Mouse (Mus musculus) spleen, adult 2 months (tissue): Measurements from ENCODE around the gene Vav2. TPM values are rescaled to one million over a fixed set of nuclear protein-coding genes. Genes with fewer than 3 reads are reported as not detected.

Experiments
- DNase-seq, 2 experiments: peaks; one replicate each; pipeline versions ENCODE4 v3.0.0 to v3.0.0-alpha.2; 2012 to 2021; ENCODE audit warnings: low spot score in 2 of 2, low read depth in 1 of 2
- H3K27ac ChIP-seq: fragments of 200-500 bp; 2 replicates; pipeline ENCODE4 v1.5.1; 2012; ENCODE audit warnings: low read length, inconsistent platforms; ENCODE audit not compliant: insufficient read depth
- H3K27me3 ChIP-seq: fragments of 200-500 bp; 2 replicates; pipeline ENCODE4 v1.6.1; 2012; ENCODE audit warnings: mild to moderate bottlenecking, moderate library complexity, low read length, inconsistent platforms; ENCODE audit not compliant: control insufficient read depth, insufficient read depth
- H3K36me3 ChIP-seq: fragments of 200-500 bp; 2 replicates; pipeline ENCODE4 v1.6.1; 2012; ENCODE audit warnings: mild to moderate bottlenecking, low read length, inconsistent platforms; ENCODE audit not compliant: control insufficient read depth, insufficient read depth
- H3K4me1 ChIP-seq: fragments of 200-500 bp; 2 replicates; pipeline ENCODE4 v1.6.1; 2011; ENCODE audit warnings: inconsistent platforms; ENCODE audit not compliant: control insufficient read depth, insufficient read depth, insufficient read length
- H3K4me3 ChIP-seq: fragments of 200-500 bp; 2 replicates; pipeline ENCODE4 v1.5.1; 2011; ENCODE audit warnings: mild to moderate bottlenecking, inconsistent platforms; ENCODE audit not compliant: insufficient read depth, insufficient read length; ENCODE audit errors: extremely low read depth
- CTCF ChIP-seq: fragments of 200-500 bp; IDR thresholded peaks from 2 replicates; pipeline ENCODE4 v1.5.1; 2011; ENCODE audit warnings: mild to moderate bottlenecking, inconsistent platforms; ENCODE audit not compliant: insufficient read depth, insufficient read length, insufficient replicate concordance; ENCODE audit errors: extremely low read depth
- POLR2A ChIP-seq: fragments of 200-500 bp; IDR thresholded peaks from 2 replicates; pipeline ENCODE4 v1.6.1; 2011; ENCODE audit warnings: low read depth, low read length, inconsistent platforms
- WGBS: fragments of 180-500 bp; shearing (Covaris S2); methylation state at CpG from one replicate; pipeline ENCODE4 v1.1.7; 2018; 5-methylcytosine and 5-hydroxymethylcytosine counted together
- polyA plus RNA-seq: library from polyadenylated mRNA; depleted of rRNA; stranded (reverse); fragments of >200 nt; gene quantifications from 2 replicates; pipeline ENCODE4 v1.2.3, GENCODE M21; 2012

The Vav2 gene
- polyA plus RNA-seq, 1 experiment, result 53.8 TPM

DNA sequence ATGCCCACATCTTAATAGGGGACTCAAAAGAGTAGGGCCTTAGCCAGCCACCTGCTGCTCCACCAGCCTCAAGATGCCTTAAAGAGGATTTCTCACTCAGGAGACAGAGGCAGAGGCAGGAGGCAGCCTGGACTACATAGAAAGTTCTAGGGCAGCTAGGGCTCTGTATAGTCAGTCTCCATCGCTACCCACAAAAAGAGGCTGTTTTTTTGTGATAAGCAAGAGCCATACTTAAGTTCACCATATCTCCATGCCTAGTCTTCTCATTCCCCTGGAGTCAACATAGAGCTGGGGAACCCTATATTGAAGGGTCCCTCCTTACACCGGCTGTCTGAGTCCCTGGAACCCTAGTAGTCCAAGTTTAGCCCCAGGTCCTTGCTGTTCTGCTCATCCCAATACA, 43.7 kb upstream of the Vav2 start:
- no peaks in the 10 kb centered on the region for H3K27me3 ChIP-seq
- TF ChIP-seq CTCF (no peak), POLR2A (no peak)
- no peak overlapping the region for H3K4me3 ChIP-seq
- H3K27ac ChIP-seq, result no peak overlapping the region; the same call in 1 of the 2 replicates
- DNase-seq, result no peak
- peaks cover 58% of the 10 kb centered on the region; the same call in 1 of the 2 replicates for H3K4me1 ChIP-seq
- 92% methylated on average over 2 of the region's 2 CpGs for WGBS
- H3K36me3 ChIP-seq, result no peaks in the 10 kb centered on the region

DNA sequence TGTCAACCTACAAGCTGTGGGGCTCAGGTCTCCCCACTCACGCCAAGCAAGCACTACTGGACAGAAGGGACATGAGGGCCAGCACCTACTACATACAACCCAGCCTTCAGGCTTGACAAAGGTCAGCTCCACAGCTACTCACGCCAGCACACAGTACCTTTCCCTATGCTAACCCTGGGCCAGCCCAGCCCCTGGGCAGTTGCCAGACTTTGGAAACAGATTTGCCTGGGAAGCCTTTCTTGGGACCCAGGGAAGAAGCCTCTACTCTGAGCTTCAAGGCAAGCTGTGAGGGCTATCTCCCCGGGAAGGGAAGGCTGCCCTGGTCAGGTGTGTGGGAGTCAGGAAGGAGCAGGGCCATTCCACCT, 43.1 kb upstream of the Vav2 start:
- WGBS, result 72% methylated on average over 3 of the region's 3 CpGs
- no peaks in the 10 kb centered on the region for H3K36me3 ChIP-seq
- no peak for DNase-seq
- H3K27me3 ChIP-seq, result no peaks in the 10 kb centered on the region
- TF ChIP-seq CTCF (no peak), POLR2A (no peak)
- H3K27ac ChIP-seq, result peak overlapping the region; percentile 22
- H3K4me3 ChIP-seq, result no peak overlapping the region
- peaks cover 58% of the 10 kb centered on the region; the same call in 1 of the 2 replicates for H3K4me1 ChIP-seq

DNA sequence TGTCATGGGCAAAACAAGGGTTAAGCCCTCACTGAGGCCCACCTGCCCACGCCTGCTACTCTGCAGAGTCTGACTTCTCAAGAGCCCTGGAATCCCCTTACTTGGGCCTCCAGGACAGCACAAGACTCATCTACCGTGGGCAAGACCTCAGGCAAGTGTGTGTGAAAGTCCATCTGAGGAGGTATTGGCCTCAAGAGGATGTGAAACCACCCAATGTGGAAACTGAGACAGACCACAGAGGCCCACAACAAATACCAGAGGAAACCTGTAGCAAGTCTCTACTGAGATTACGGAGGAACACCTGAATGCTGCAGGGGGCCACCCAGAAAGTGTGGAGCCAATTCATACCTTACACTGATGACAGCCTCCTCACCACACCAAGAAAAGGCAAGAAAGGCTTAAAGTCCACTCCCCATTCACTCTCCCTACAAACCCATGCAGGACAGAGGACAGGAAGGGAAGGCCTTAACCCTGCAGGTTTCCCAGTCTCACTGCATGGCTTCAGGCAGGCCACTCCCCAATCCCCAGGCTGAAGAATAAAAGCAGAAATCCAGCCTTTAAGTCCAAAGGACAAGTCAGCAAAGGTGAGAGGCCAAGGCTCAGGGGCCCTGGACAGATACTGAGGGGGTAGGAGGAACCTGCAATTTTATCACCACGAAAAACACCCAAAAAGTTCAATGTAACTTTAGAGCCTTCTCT, 42.6 kb upstream of the Vav2 start:
- no peaks in the 10 kb centered on the region for H3K27me3 ChIP-seq
- WGBS, result 28% methylated on average over 4 of the region's 4 CpGs
- peaks cover 58% of the 10 kb centered on the region; the same call in 1 of the 2 replicates for H3K4me1 ChIP-seq
- peak overlapping the region; percentile 24 for H3K27ac ChIP-seq
- no peak overlapping the region for H3K4me3 ChIP-seq
- TF ChIP-seq CTCF, result no peak
- no peak for TF ChIP-seq POLR2A
- no peaks in the 10 kb centered on the region for H3K36me3 ChIP-seq
- peak in 1 of 2 experiments; percentile 51 for DNase-seq

DNA sequence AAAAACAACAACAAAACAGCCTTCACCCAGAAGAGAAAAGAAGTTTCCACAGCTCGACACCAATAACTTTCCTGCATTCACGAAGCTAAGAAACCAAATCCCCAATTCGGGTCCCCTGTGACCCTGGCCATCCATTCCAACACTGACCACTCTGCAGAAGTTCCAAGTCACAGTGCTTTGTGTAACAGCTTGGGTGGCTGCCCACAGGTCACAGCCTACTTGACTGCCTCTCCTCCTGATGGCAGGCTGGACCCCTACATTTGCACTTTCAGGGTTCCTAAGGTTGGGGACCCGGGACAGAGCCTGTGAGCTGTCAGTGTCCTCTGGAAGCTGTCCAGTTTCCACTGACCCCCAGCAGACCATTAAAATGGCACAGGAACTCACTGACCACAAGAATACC, 36.1 kb upstream of the Vav2 start:
- H3K4me3 ChIP-seq, result no peak overlapping the region
- no peak for DNase-seq
- H3K4me1 ChIP-seq, result peaks cover 5% of the 10 kb centered on the region; the same call in 1 of the 2 replicates
- 89% methylated on average over 4 of the region's 4 CpGs for WGBS
- peaks cover 38% of the 10 kb centered on the region for H3K36me3 ChIP-seq
- TF ChIP-seq CTCF (no peak), POLR2A (no peak)
- H3K27me3 ChIP-seq, result no peaks in the 10 kb centered on the region
- H3K27ac ChIP-seq, result no peak overlapping the region

DNA sequence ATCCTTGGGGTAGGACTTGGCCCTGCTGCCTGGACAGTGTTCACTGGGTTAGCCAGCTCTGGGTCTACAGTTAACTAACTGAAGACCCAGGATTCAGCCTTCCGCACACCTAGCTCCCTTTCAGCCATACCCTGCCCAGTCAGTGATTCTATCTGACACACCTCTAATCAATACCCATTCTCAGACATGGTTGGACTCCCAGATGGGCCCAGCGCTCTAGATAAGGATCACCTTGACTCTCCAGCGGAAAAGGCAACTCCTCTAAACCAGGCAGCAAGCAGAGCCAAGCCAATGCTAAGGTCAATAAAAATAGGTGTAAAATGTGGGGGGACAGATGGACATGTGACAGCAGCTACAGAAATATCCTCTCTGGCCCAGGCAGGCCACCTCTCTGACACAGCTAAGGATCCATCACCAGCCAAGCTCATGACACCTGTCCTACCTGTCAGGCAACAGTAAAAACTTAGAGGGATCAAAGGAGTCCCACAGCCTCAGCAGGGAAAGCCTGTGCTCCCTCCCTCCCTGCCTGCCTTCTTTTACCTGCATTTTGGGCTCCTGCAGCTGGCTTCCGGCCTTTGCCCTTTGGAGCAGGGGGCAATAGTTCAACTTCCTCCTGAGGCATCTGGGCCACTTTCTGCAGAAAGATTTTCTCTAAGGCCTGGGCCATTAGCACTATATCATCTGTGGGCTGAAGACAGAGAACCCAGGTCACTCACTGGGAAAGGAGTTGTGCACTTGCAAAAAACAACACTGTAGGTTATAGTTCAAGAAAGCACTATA, 35.2 kb upstream of the Vav2 start:
- Histone ChIP-seq H3K36me3 (peaks cover 44% of the 10 kb centered on the region), H3K4me1 (peaks cover under 1% of the 10 kb centered on the region; the same call in 1 of the 2 replicates), H3K4me3 (no peak overlapping the region), H3K27me3 (no peaks in the 10 kb centered on the region), H3K27ac (no peak overlapping the region)
- DNase-seq, result no peak
- no peak for TF ChIP-seq CTCF
- no peak for TF ChIP-seq POLR2A
- WGBS, result 95% methylated on average over 4 of the region's 4 CpGs

DNA sequence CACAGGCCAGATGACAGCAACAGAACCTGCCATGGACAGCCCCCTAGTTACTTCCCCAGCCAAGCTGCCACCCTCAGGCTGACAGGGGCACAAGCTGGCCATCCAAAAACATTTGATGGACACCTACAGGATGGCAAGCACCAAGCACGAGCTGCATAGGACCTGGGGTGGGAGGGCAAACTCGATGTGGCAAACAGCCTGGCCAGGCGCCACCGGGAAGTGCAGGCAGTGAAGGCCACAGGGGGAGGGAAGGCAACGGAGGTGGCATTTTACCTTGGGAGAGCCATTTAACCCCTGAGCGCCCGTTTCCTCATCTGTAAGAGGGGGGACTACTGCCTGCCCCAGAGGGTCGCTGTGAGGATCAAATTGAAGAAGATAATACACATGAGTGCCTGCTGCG, 33.8 kb upstream of the Vav2 start:
- no peak overlapping the region for H3K4me3 ChIP-seq
- 77% methylated on average over 9 of the region's 9 CpGs for WGBS
- DNase-seq, result no peak
- no peaks in the 10 kb centered on the region for H3K4me1 ChIP-seq
- H3K36me3 ChIP-seq, result peaks cover 53% of the 10 kb centered on the region
- TF ChIP-seq CTCF, result no peak
- no peak for TF ChIP-seq POLR2A
- H3K27ac ChIP-seq, result no peak overlapping the region
- H3K27me3 ChIP-seq, result no peaks in the 10 kb centered on the region
